ENCODE assay signal across 22 mouse cellular contexts in the genomic region with DNA sequence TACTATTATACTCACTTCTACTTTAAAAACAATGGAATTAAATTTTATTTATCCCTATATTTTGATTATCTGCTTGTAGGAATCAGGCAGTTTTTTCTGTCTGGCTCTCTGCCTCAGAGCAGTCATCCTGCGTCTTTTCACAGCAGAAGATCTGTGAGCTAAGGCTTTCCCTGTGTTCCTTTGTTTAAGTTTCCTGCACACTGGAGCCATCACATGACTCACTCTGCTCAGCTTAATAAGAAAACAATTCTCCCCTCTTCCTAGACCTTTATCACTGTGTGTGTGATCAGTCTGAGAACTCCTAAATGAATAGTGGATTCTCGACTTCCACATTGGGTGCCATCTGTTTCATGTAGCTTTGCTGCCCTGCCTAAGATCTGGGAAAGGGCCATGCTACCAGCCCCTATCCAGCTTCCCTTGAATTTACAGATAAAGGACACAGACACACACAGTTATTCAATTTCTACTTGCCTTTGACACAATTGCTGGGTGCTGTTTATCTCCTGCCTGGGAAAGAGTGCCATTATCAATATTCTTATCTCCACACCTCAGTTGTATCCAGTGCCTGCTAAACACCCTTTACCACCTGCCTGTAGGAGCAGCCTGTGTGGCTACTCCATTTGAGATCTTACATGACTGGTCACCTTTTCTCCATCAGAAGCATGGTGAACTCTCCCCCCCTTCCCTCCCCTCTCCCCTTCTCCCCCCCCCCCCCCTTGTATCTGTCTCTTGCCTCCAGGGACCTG.
DNase-seq lines count a peak whose midpoint lies in the region; ATAC-seq and TF ChIP-seq lines count a peak whose summit lies in the region.
"Had no signal": no experiment of that assay in that cellular context is flagged by ENCODE, and none has a peak within 500 bp of the region (broad histone marks: within the 10 kb centered on the region; RNA-seq: fewer than 3 reads in every experiment).

No protein-coding gene starts in this region.

- H3K27ac ChIP-seq in kidney, postnatal 0 days: no peak overlapping the region
- H3K27ac ChIP-seq in stomach, embryonic 14.5 days (ENCODE audit: low read length): peak overlapping the region; percentile 11; the same call in 1 of the 2 replicates
- no peak overlapping the region for H3K27ac ChIP-seq in stomach, postnatal 0 days (replicated peaks)
- H3K27ac ChIP-seq in intestine, embryonic 16.5 days (ENCODE audit: low read length): no peak overlapping the region
- H3K27ac ChIP-seq in midbrain, embryonic 11.5 days (ENCODE audit: low read depth, low read length): no peak overlapping the region
- no peak overlapping the region for H3K27ac ChIP-seq in hindbrain, embryonic 11.5 days (ENCODE audit: low read depth, low read length)
- H3K27ac ChIP-seq: gastrocnemius, adult 2 months; heart, embryonic 10.5 days; hindbrain, embryonic 15.5 days; limb, embryonic 15.5 days; lung, embryonic 15.5 days; midbrain, embryonic 13.5 days had no signal

- WGBS in kidney, postnatal 0 days: 37% methylated on average over 2 of the region's 2 CpGs
- 18% methylated on average over 2 of the region's 2 CpGs for WGBS in stomach, embryonic 14.5 days
- WGBS in stomach, postnatal 0 days: 18% methylated on average over 2 of the region's 2 CpGs
- WGBS in intestine, embryonic 16.5 days: 28% methylated on average over 2 of the region's 2 CpGs
- WGBS in midbrain, embryonic 11.5 days: 46% methylated on average over 2 of the region's 2 CpGs
- WGBS in hindbrain, embryonic 11.5 days: 61% methylated on average over 2 of the region's 2 CpGs

- no peaks in the 10 kb centered on the region for H3K36me3 ChIP-seq in kidney, postnatal 0 days (ENCODE audit: insufficient read depth, low read length)
- no peaks in the 10 kb centered on the region for H3K36me3 ChIP-seq in stomach, embryonic 14.5 days (ENCODE audit: control insufficient read depth, insufficient read depth, low read length)
- no peaks in the 10 kb centered on the region for H3K36me3 ChIP-seq in stomach, postnatal 0 days (ENCODE audit: control insufficient read depth, insufficient read depth, low read length)
- no peaks in the 10 kb centered on the region for H3K36me3 ChIP-seq in intestine, embryonic 16.5 days (ENCODE audit: control insufficient read depth, insufficient read depth, low read length)
- no peaks in the 10 kb centered on the region for H3K36me3 ChIP-seq in midbrain, embryonic 11.5 days (ENCODE audit: control insufficient read depth, insufficient read depth, low read length)
- no peaks in the 10 kb centered on the region for H3K36me3 ChIP-seq in hindbrain, embryonic 11.5 days (ENCODE audit: control insufficient read depth, insufficient read depth, low read length)
- H3K36me3 ChIP-seq: heart, embryonic 10.5 days; hindbrain, embryonic 15.5 days; limb, embryonic 15.5 days; lung, embryonic 15.5 days; midbrain, embryonic 13.5 days had no signal

- no peak overlapping the region for H3K9ac ChIP-seq in kidney, postnatal 0 days (ENCODE audit: low read depth, low read length)
- H3K9ac ChIP-seq in stomach, embryonic 14.5 days (replicated peaks; ENCODE audit: low read depth, low read length): no peak overlapping the region
- H3K9ac ChIP-seq in stomach, postnatal 0 days (ENCODE audit: low read length): no peak overlapping the region
- H3K9ac ChIP-seq in intestine, embryonic 16.5 days (ENCODE audit: low read depth, low read length): no peak overlapping the region
- H3K9ac ChIP-seq in midbrain, embryonic 11.5 days (ENCODE audit: low read length): no peak overlapping the region
- H3K9ac ChIP-seq in hindbrain, embryonic 11.5 days (ENCODE audit: low read depth, low read length): no peak overlapping the region
- H3K9ac ChIP-seq: hindbrain, embryonic 15.5 days; limb, embryonic 15.5 days; lung, embryonic 15.5 days; midbrain, embryonic 13.5 days had no signal

- DNase-seq in kidney, postnatal 0 days (ENCODE audit: low spot score): peak; percentile 10
- DNase-seq in kidney, adult 11 months: no peak
- no peak for DNase-seq in stomach, postnatal 0 days (ENCODE audit: low spot score)
- DNase-seq in midbrain, embryonic 11.5 days (ENCODE audit: low spot score, missing footprints): no peak
- no peak for DNase-seq in hindbrain, embryonic 11.5 days (ENCODE audit: low spot score)
- DNase-seq: adrenal gland, postnatal 10 days; cerebellum, adult 8-10 months; cerebellum, postnatal 36 days; gastrocnemius, adult 2 months; heart, postnatal 4 days; kidney, adult 18-20 months; left cerebral cortex, postnatal 4 days; right cerebral cortex, postnatal 14 days; thymus, postnatal 14 days had no signal

- no peaks in the 10 kb centered on the region for H3K4me1 ChIP-seq in kidney, postnatal 0 days (replicated peaks; ENCODE audit: insufficient read depth, low read length)
- no peaks in the 10 kb centered on the region for H3K4me1 ChIP-seq in stomach, embryonic 14.5 days (ENCODE audit: control insufficient read depth, insufficient read depth, low read length)
- no peaks in the 10 kb centered on the region for H3K4me1 ChIP-seq in stomach, postnatal 0 days (replicated peaks; ENCODE audit: control insufficient read depth, insufficient read depth)
- peaks cover 6% of the 10 kb centered on the region; the same call in 1 of the 2 replicates for H3K4me1 ChIP-seq in intestine, embryonic 16.5 days (ENCODE audit: control insufficient read depth, insufficient read depth, low read length)
- H3K4me1 ChIP-seq in midbrain, embryonic 11.5 days (ENCODE audit: control insufficient read depth, insufficient read depth, low read length): no peaks in the 10 kb centered on the region
- no peaks in the 10 kb centered on the region for H3K4me1 ChIP-seq in hindbrain, embryonic 11.5 days (replicated peaks; ENCODE audit: control insufficient read depth, insufficient read depth, low read length)
- H3K4me1 ChIP-seq: hindbrain, embryonic 15.5 days; limb, embryonic 15.5 days; lung, embryonic 15.5 days; midbrain, embryonic 13.5 days had no signal

- H3K9me3 ChIP-seq in kidney, postnatal 0 days (replicated peaks; ENCODE audit: low read length): no peaks in the 10 kb centered on the region
- no peaks in the 10 kb centered on the region for H3K9me3 ChIP-seq in stomach, embryonic 14.5 days (ENCODE audit: control insufficient read depth, low read depth, low read length)
- no peaks in the 10 kb centered on the region for H3K9me3 ChIP-seq in stomach, postnatal 0 days (ENCODE audit: control insufficient read depth, low read length)
- no peaks in the 10 kb centered on the region for H3K9me3 ChIP-seq in intestine, embryonic 16.5 days (ENCODE audit: control insufficient read depth, low read length)
- no peaks in the 10 kb centered on the region for H3K9me3 ChIP-seq in midbrain, embryonic 11.5 days (ENCODE audit: control insufficient read depth, low read length)
- H3K9me3 ChIP-seq in hindbrain, embryonic 11.5 days (ENCODE audit: control insufficient read depth, low read length): no peaks in the 10 kb centered on the region
- H3K9me3 ChIP-seq: heart, embryonic 10.5 days; hindbrain, embryonic 15.5 days; limb, embryonic 15.5 days; lung, embryonic 15.5 days; midbrain, embryonic 13.5 days had no signal

- no peak for ATAC-seq in kidney, postnatal 0 days (replicated peaks; ENCODE audit: low FRiP score, low read depth)
- ATAC-seq in stomach, embryonic 14.5 days (ENCODE audit: insufficient number of reproducible peaks, insufficient read depth, low FRiP score, low read depth): peak; percentile 72; the same call in 1 of the 2 replicates
- no peak for ATAC-seq in stomach, postnatal 0 days (ENCODE audit: low FRiP score, low TSS enrichment)
- peak; percentile 50; the same call in 1 of the 2 replicates for ATAC-seq in intestine, embryonic 16.5 days
- ATAC-seq in midbrain, embryonic 11.5 days (ENCODE audit: low FRiP score): no peak
- no peak for ATAC-seq in hindbrain, embryonic 11.5 days (ENCODE audit: low FRiP score)
- ATAC-seq: forebrain, embryonic 14.5 days; midbrain, embryonic 13.5 days had no signal

- TF ChIP-seq CTCF in kidney, postnatal 0 days (IDR thresholded peaks at IDR 0.05; ENCODE audit: low read depth): no peak
- no peak for TF ChIP-seq CTCF in stomach, postnatal 0 days (IDR thresholded peaks at IDR 0.05; ENCODE audit: low read depth)

- H3K27me3 ChIP-seq in kidney, postnatal 0 days (ENCODE audit: insufficient read depth, low read length): no peaks in the 10 kb centered on the region
- H3K27me3 ChIP-seq in stomach, embryonic 14.5 days (ENCODE audit: control insufficient read depth, insufficient read depth, low read length): no peaks in the 10 kb centered on the region
- H3K27me3 ChIP-seq in stomach, postnatal 0 days (ENCODE audit: control insufficient read depth, insufficient read depth, low read length): no peaks in the 10 kb centered on the region
- no peaks in the 10 kb centered on the region for H3K27me3 ChIP-seq in intestine, embryonic 16.5 days (replicated peaks; ENCODE audit: control insufficient read depth, insufficient read depth, low read length)
- no peaks in the 10 kb centered on the region for H3K27me3 ChIP-seq in midbrain, embryonic 11.5 days (ENCODE audit: control insufficient read depth, insufficient read depth, low read length)
- H3K27me3 ChIP-seq in hindbrain, embryonic 11.5 days (ENCODE audit: control insufficient read depth, insufficient read depth, low read length): no peaks in the 10 kb centered on the region
- H3K27me3 ChIP-seq: hindbrain, embryonic 15.5 days; limb, embryonic 15.5 days; lung, embryonic 15.5 days; midbrain, embryonic 13.5 days had no signal

- H3K4me3 ChIP-seq in kidney, postnatal 0 days (replicated peaks; ENCODE audit: low read depth, low read length): no peak overlapping the region
- no peak overlapping the region for H3K4me3 ChIP-seq in stomach, embryonic 14.5 days (ENCODE audit: low read depth, low read length)
- no peak overlapping the region for H3K4me3 ChIP-seq in stomach, postnatal 0 days (ENCODE audit: low read depth, low read length)
- no peak overlapping the region for H3K4me3 ChIP-seq in intestine, embryonic 16.5 days (ENCODE audit: low read length)
- no peak overlapping the region for H3K4me3 ChIP-seq in midbrain, embryonic 11.5 days (ENCODE audit: low read depth, low read length)
- no peak overlapping the region for H3K4me3 ChIP-seq in hindbrain, embryonic 11.5 days (ENCODE audit: low read depth, low read length)
- H3K4me3 ChIP-seq: gastrocnemius, adult 2 months; heart, embryonic 10.5 days; hindbrain, embryonic 15.5 days; limb, embryonic 15.5 days; lung, embryonic 15.5 days; midbrain, embryonic 13.5 days had no signal

- no peak overlapping the region for H3K4me2 ChIP-seq in kidney, postnatal 0 days (ENCODE audit: low read length)
- H3K4me2 ChIP-seq in stomach, embryonic 14.5 days (replicated peaks; ENCODE audit: low read depth, low read length): no peak overlapping the region
- H3K4me2 ChIP-seq in stomach, postnatal 0 days (replicated peaks; ENCODE audit: low read depth): no peak overlapping the region
- no peak overlapping the region for H3K4me2 ChIP-seq in intestine, embryonic 16.5 days (ENCODE audit: low read depth, low read length)
- H3K4me2 ChIP-seq in midbrain, embryonic 11.5 days: no peak overlapping the region
- no peak overlapping the region for H3K4me2 ChIP-seq in hindbrain, embryonic 11.5 days (replicated peaks; ENCODE audit: low read depth, low read length)
- H3K4me2 ChIP-seq: hindbrain, embryonic 15.5 days; limb, embryonic 15.5 days; lung, embryonic 15.5 days; midbrain, embryonic 13.5 days had no signal

- TF ChIP-seq EP300 in stomach, postnatal 0 days (optimal IDR thresholded peaks at IDR 0.05): no peak

Comparison
In these comparisons a context has a peak if more than half of its experiments do, and no peak if none do; other contexts are left out.
1. ATAC-seq: peak in stomach, embryonic 14.5 days (single experiment) and intestine, embryonic 16.5 days (single experiment); none in kidney, postnatal 0 days (single experiment), stomach, postnatal 0 days (single experiment), midbrain, embryonic 11.5 days (single experiment) and hindbrain, embryonic 11.5 days (single experiment).